Mouse (Mus musculus): ENCODE measurements around the gene Nolc1. TPM values are rescaled to one million over a fixed set of nuclear protein-coding genes. Genes with fewer than 3 reads are reported as not detected.

Gene Nolc1
- polyA plus RNA-seq, 1 experiment, result 8.6 TPM

Other genes starting within 250 kb of the Nolc1 start
- 11.1 and 12.3 TPM in 2 replicates for gene Armh3, start 77.4 kb upstream of the Nolc1 start, polyA plus RNA-seq (2012; rRNA removed)
- gene Hps6, start 72.4 kb upstream of the Nolc1 start, polyA plus RNA-seq (2012; rRNA removed), result 6.9 and 7.5 TPM in 2 replicates
- 12.0 and 14.3 TPM in 2 replicates for gene Pprc1, start 31.0 kb upstream of the Nolc1 start, polyA plus RNA-seq (2012; rRNA removed)
- gene Ldb1, start 30.6 kb upstream of the Nolc1 start, polyA plus RNA-seq (2012; rRNA removed), result 173 and 193 TPM in 2 replicates
- 0.24 TPM in 1 of 2 replicates, not detected in the other for gene Elovl3, start 56.0 kb downstream of the Nolc1 start, polyA plus RNA-seq (2012; rRNA removed)
- gene Pitx3, start 72.5 kb downstream of the Nolc1 start, polyA plus RNA-seq (2012; rRNA removed), result 0.19 TPM in 1 of 2 replicates, not detected in the other
- 71.0 and 81.8 TPM in 2 replicates for gene Gbf1, start 76.6 kb downstream of the Nolc1 start, polyA plus RNA-seq (2012; rRNA removed)
- 28.8 and 33.4 TPM in 2 replicates for gene Nfkb2, start 228.5 kb downstream of the Nolc1 start, polyA plus RNA-seq (2012; rRNA removed)